Mouse (Mus musculus): ENCODE data around the gene Trub1. TPM values are rescaled to one million over a fixed set of nuclear protein-coding genes. Genes with fewer than 3 reads are reported as not detected.

Gene Trub1
- total RNA-seq, 2 experiments from 2014 or later = 12.7 to 19.5 TPM

DNA sequence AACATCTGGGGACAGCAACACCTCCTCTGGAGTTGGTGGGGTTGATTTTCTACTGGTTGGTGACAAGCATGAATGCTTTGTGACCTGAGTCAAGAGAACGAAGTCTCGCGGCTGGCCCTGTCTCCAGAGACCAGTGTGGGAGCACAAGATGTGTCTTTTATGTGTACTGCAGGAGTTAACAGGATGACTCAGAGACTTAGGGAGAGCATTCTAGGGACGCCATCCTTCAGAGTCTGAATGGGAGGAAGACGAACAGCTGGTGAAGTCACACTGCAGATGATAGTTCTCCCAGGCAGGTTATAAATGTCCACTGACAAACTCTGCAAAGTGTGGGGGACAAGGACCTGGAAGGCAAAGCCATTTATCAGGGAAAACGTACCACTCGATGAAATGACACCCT lies 11.2 kb upstream of the Trub1 start:
- DNase-seq = no peak

DNA sequence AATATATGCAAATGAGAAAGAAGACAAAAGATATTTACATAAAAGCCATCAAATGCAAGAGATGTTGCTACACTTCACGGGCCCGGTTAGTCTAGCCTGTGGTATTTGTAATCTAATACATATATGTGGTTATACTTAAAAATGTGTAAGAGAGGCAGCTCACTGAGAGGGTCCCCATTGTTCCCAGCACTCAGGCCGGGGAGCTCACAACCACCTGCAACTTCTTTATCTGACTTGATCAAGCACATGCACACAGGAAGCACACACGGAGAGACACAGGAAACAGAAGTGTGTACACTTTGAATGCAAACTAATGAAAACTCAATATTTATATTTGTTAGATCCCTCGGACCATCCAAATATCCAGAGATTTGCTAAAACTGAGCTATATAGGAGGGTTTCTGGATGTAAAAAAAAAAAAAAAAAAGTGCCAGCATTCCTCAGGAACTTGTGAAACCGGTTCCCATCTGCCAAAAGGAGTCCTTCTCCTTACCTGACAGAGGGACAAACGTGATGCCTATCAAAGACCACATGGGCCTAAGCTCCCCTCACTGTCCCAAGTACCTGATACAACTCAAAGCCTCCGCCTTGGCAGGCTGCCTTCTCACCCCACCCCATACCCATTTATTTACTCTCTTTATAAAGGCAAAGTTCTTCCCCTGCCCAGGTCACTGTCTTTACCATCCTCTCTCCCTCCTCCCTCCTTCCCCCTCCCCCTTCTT lies 9.6 kb upstream of the Trub1 start:
- DNase-seq = no peak

DNA sequence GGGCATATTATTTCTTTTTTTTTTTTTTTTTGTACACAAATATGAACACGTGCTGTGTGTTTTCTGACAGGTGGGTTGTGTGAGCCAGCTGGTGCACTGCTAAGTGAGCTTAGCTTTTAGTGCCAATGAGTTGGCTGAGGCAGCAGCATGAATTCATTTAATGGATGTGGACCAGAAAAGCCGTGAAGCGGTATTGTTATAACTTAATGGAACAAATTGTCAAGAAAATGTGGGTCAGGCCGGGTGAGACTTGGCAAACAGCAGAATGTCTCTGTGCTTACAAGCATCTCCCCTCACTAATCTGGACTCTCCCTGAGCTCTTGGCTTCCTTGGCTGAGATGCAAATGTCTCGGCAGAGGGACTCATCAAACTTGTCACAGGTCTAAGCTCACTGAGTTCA lies 7.7 kb upstream of the Trub1 start:
- DNase-seq = no peak

DNA sequence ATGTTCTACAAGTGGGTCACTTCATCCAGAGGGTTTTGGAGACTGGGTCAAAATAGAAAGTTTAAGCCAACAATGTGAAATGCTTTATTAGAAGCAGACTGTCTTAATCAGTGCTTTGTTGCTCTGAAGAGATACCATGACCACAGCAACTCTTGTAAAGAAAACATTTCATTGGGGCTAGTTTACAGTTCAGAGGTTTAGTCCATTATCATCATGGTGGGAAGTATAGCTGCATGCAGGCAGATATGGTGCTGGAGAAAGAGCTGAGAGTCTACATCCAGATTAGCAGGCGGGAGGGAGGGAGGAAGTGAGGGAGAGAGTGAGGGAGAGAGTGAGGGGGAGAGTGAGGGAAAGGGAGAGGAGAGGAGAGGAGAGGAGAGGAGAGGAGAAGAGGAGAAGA lies 1.9 kb upstream of the Trub1 start:
- DNase-seq = no peak

DNA sequence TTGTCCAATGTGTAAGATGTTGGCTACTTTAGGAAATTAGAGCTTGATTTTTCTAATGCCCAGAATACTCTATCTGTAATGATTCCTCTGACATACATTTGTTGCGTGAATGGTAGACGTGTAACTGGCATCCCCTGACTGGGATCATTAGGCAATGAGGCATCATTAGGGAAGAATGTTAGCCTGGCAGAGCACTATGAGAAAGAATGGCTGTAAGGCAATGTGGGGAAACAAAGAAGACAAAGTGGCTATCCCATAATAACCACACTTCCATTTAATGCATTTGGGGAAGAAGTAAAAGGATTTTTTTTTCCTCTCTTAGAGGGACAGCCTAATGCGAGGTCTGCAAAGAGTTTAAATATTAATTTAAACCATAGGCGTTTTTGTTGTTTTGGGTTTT lies 950 bp upstream of the Trub1 start:
- DNase-seq = no peak

DNA sequence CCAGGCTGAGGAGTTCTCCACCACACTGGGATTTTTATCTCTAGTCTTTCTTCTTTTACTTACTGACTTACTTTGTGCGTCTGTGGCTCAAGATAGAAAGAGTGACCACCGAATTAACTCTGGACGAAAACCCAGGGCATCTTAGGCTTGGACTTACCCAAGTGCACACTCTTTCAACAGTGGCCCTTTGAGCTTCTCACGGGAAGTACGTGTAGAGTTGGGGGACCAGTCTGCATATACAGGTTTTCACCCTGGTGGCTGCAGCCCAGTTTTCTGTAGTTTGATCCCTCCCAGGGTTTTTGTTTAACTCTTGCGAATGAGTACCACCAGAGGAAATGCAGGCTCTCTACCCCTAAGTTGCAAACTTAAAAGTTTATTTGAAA lies 497 bp downstream of the Trub1 start:
- no peak for DNase-seq

DNA sequence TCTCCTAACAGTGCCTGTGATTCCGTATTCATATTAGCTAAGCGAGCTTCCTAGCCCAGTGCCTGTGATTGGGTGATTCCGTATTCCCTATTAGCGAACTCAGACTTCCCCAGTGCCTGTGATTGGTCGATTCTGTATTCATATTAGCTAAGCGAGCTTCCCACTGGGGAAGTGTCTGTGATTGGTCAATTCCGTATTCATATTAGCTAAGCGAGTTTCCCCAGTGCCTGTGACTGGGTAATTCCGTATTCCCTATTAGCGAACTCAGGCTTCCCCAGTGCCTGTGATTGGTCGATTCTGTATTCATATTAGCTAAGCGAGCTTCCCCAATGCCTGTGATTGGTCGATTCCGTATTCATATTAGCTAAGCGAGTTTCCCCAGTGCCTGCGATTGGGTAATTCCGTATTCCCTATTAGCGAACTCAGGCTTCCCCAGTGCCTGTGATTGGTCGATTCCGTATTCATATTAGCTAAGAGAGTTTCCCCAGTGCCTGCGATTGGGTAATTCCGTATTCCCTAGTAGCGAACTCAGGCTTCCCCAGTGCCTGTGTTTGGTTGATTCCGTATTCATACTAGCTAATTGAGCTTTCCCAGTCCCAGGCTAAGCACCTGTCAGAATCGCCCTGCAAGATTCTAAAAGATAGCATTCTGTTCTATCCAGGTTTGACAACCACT lies 2.7 kb downstream of the Trub1 start:
- DNase-seq = no peak

DNA sequence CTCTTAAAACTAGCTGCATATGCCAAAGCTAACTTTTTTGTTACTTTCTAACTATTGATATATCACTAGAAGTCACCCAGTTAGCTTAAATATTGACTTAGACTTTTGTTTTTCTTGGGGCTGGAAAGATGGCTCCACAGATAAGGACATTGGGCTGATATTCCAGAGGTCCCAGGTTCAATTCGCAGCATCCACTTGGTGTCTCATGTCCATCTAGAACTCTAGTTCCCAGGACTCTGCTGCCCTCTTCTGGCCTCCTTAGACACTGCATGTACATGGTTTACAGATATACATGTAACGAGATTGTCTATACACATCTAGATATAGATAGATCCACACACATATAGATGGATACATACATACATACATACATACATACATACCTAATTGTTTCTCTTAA lies 4.4 kb downstream of the Trub1 start:
- DNase-seq = peak; percentile 54 to 67

DNA sequence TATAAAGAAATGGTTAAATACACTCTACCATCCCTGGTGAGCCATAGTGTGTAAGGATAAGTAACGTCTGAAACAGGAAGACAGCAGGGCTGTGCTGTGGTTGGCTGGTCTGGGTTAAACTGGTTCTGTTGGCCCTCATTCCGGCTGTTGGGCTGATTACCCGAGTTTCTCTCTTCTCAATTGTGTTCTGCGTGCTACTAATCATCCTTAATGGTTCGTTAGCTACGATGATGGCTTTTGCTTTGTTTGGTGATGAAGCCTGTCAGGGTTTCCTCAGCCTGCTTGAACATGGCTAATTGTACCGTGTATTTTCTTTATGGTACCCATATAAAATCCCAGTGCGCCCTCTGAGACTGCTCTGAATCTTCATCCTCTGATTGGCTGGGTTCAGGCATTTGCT lies 11.0 kb downstream of the Trub1 start:
- no peak for DNase-seq

DNA sequence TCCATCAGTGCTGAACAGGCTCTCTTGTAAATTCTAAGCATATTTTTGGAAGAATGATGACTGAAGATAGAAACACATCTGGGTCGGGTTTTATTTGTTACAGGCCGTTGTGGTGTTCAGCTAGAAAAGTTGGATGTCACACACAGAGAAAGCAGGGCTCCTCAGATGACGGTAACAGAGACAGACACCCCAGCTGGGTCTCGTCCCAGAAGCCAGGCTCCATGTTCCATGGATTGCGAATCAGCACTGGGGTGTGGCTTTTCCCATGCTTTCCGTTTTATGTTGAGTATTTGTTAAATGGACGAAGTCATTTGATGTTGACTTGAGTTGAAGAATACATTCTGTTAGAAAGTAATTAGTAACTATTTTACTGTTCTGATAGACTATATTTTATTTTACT lies 13.0 kb downstream of the Trub1 start:
- DNase-seq = no peak

DNA sequence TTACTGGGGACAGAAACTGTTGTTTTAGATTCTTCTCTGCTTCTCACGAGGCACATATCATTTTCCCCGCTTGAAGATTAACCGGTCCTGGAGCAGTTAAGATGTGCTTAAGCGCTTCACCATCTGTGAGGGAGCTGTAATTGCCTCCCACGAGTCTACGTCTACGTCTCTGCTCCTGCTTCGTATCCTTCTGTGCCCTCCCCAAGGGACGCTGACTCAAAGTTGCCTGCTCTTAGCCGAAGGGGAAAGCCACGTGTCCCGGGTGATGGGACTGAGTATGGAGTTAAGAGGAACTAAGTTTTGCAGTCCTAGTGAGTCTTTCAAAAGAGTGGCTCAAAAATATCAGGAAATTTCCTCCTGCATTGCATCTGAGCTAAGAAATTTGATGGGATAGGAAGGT lies 18.3 kb downstream of the Trub1 start:
- no peak for DNase-seq

DNA sequence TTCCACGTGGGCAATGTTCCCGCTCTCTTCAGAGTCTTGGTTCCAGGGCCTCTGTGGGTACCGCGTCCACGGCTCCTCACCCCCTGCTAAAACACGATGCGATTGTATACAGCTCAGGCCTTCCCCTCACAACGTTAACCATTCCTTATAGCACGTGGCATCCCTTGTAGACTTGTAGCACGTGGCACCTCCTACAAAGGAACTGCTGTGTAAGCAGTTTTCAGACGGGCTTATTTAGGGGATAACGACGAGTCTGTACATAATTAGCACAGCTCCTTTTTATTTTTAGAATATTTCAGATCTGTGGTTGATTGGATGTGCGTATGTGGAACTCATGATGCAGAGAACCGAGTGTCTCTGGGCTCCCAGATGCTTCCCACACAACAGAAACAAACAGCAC lies 19.5 kb downstream of the Trub1 start:
- DNase-seq = no peak

DNA sequence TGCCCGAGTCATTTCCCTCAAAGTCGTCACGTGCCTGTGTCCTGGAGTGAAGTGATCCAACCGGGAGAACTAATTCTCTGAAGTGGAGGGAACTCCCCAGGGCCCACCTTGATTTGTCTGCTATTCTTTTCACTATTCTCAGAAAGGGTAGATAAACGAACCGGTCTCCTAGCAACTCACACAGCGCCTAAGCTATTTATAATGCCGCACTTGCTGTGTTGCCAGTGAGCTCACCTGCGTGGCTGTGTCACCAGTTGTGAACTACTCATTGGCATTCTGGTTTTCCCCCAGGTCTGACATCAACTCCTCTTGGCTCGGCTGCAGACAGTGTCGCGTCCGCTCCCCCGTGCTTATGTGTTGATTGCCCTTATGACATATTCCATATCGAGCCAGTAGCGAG lies 20.6 kb downstream of the Trub1 start:
- no peak for DNase-seq

DNA sequence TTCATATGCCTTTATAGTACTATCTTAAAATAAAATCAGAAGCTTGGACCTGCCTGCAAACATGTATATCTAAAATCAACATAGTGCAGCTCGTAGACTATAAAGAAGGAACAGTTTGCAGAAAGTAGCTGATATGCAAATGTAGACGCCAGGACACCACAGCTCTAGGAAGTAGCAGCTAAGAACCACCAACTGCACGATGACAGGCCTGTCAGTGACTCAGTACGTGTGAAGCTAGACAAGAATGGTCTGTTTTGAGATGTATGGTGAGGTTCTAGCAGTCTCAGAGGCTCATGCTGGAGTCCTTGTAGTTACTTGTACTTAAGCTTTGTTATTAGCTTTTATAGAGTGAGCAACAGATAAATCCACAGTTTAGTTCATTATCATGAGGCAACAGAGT lies 22.6 kb downstream of the Trub1 start:
- no peak for DNase-seq

DNA sequence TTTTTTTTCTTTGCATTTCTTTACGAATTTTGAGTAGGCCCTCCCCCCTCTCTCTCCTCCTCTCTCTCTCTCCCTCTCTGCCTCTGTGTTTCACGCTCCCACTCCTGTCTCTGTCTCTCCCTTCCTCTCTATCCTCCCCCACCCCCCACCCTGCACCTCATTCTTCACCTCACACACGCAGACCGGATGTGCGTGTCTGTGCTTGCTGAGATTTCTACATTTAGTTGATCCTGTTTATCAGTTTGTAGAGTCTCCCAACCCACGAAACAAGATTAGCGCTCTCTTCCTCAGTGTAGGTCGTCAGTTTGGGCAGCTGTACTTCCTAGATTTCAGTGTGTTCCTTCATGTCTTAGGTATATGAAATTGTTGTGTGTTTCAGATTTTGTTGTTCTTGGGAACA lies 24.6 kb downstream of the Trub1 start:
- DNase-seq = no peak

DNA sequence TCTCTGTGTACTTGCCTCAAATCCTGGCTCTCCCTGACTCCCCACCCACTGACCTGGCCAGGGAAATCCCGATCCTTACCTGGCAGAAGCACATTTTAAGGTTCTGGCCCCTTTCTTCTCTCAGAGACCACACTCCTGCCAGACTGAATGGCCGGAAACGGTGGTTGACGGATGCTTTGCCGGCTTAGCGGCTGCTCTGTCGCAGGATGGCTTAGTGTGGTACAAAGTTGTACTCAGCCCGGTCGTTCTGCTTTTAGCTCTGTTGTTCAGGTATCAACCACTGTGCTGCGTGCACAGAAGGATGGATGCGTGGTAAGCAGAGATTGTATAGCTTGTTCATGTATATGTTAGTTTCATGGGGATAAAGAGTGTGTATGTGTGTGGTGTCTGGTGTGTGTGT lies 25.3 kb downstream of the Trub1 start:
- no peak for DNase-seq

DNA sequence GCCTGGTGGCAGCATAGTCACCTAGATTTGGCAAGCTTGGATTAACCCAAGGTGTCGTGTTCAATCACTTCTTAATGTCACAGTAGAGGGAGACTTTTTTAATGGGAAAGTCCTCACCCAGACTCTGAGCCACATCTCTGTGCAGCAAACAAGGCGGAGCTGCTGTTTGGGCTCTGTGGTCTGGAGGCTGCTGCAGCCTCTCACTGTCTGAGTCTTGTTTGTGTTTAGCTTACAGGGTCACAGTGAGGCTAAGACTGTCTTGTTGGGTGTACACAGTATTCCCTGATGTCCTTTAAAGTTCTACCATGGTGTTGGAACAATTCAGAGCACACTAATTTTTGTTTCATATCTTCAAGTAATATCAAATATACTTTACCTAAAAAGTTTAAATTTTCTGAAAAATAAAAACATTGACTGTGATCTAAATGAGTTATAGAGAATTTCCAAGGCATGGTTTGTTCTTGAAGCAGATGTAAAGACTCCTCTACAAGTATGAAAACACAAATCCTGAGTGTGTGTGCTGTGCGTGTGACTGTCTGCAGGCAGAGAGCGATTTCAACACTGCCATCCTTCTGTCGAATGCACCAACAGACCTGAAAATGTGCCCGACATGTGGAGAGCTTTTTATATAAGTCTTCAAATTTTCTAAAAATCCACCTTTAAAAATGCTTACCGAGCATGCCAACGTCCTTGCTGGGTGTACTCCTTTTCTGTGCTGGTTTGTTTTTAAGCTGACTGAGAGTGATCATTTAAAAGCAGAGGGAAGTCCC lies 27.4 kb downstream of the Trub1 start:
- DNase-seq = no peak

DNA sequence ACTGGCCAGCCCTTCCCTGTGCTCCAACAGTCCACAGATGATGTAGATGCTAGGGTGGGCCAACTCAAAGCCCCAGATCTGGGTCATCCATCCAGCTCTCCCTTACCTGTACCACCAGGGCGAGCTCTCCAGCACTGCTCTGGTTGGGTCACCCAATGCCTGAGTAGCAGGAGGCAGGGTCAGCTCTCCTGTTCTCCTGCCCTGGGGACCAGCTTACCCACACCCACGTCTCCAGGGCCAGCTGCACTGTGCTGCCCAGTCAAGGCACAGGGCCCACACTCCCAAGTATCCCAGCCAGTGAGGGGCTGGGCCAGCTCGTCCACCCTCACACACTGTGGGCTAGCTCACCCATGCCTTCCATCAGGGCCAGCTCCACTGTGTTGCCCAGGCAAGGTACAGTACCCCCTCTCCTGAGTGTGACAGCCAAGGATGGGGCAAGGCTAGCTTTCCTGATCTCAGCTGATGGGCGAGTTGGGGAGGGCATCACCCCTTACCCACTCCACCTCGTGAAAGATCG lies 29.1 kb downstream of the Trub1 start:
- no peak for DNase-seq

DNA sequence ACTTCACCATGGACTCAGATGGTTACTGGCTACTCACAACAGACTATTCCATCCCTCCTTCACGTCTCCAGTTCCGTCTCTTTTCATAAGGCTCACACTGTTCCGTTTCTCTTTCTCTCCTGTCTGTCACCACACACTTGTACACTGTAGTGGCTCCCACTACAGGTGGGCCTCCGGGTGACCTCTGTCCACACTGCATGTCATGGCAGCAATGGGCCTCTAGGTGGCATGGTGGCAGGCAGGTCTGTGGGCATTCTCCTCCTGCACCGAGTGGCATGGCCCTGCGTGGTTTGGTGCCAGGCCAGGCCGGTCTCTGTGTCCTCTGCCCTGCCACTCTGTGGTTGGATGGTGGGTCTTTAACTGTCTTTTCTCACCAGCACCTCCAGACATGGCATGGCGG lies 30.1 kb downstream of the Trub1 start:
- DNase-seq = peak; percentile 72 to 81

DNA sequence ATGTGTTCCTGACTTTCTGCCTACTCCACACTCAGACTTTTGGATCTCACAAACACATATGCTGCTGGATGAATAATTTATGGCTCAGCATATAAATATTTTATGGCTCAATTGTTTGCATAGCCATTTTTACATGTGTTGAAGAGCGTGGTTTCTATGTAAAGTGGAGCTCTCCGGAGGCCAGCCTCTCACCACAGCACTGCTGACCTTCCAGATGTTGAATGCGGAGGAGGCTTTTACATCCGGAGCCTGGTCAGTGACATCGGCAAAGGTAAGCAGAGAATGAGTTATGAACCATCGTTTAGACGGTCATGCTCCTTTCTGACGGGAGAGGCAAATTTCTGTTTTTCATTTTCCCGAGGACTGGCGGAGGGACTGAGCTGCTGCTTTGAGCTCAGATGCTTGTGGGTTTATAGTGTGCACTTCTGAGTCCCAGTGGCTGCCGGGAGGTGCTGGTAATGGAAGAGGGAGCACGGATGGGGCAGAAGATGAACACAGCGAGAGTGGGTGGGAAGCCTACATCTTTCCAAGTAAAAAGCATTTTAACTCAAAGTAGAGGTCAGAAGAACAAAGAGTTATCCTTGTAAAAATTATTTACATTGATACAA lies 34.4 kb downstream of the Trub1 start:
- no peak for DNase-seq

DNA sequence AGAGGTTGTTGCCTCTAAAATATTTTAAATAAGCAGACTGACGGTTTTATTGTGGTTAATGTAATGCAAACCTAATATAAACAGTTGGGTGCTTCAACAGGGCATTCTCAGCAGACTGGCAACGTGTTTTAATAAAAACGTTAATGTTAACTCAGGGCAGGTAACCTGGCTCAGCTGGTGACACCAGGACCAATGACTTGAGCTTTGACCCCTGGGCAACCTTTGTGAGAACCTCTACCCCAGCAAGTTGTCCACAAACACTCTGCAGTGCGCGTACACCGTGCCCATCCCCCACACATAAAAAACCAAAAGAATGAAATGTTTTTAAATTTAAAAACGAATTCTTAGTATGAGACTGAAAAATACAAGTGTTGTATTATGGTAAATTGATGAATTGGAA lies 36.8 kb downstream of the Trub1 start:
- no peak for DNase-seq

DNA sequence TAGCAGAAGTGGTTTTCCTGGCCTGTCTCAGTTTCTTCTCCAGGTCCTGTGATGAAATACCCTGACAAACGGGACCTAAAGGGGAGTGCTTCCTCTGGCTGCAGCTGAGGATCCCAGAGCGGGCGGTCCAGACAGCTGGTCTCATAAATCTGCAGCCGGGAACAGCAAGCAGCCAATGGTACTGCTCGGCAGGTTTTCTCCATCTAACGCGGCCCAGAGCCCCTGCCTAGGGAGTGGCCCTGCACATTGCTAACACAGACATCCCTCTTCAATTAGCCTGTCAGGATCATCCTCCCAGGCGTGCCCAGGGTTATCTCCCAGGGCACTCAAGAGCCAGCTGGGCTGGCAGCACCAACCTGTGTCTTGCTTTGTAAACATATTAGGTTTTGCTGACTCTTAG lies 38.3 kb downstream of the Trub1 start:
- no peak for DNase-seq

DNA sequence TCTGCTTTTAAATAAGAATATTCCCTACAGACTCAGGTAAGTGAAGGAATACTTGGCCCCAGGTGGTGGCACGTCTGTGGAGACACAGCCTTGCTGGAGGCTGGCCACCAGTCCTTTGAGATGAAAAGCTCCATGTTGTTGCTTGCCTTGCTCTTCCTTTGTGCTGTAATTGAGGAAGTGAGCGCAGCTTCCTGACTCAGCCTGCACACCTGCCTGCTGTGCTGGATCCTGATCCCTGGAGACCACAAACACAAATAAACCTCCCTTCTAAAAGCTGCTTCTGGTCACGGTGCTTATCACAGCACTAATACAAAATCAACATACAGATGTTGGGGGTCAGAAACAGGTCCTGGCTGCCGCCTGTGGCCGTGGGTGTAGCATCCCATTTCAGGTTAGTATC lies 41.3 kb downstream of the Trub1 start:
- no peak for DNase-seq

Measured in adrenal gland, postnatal 36 days (tissue).